ENCODE assay signal across 21 mouse cellular contexts in the genomic region with DNA sequence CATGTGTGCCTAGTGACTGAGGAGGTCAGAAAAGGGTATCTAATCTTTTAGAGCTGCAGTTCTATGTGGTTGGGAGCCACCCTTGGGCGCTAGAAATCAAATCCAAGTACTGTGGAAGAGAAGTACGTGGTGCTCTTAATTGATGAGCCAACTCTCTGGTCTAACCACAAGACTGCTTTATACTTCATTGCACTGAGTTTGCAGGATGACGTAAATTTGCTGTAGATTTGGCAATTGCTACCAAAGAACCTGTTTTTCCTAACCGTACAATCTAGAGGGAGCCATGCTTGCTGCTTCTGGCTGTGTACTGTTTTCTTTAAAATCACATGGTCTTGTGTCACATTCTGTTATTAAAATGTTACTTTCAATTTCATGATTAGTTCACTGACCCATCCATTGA. TPM values are rescaled to one million over a fixed set of nuclear protein-coding genes. Genes with fewer than 3 reads are reported as not detected.
DNase-seq lines count a peak whose midpoint lies in the region; ATAC-seq and TF ChIP-seq lines count a peak whose summit lies in the region.
"Had no signal": no experiment of that assay in that cellular context is flagged by ENCODE, and none has a peak within 500 bp of the region (broad histone marks: within the 10 kb centered on the region; RNA-seq: fewer than 3 reads in every experiment).

No protein-coding gene starts in this region.

- WGBS in heart, adult 2 months, result 79% methylated on average over 4 of the region's 4 CpGs
- WGBS in forebrain, embryonic 13.5 days, result 91% methylated on average over 4 of the region's 4 CpGs

- no peak overlapping the region for H3K4me3 ChIP-seq in heart, adult 2 months
- no peak overlapping the region for H3K4me3 ChIP-seq in CH12.LX (replicated peaks in 1 of 3; ENCODE audit: low read depth in 2 of 3, low read length in 2 of 3, poor library complexity in 1 of 3)
- H3K4me3 ChIP-seq in forebrain, embryonic 13.5 days, result no peak overlapping the region
- H3K4me3 ChIP-seq: embryonic facial prominence, embryonic 13.5 days; hindbrain, embryonic 13.5 days; liver, embryonic 12.5 days had no signal

- no peaks in the 10 kb centered on the region for H3K27me3 ChIP-seq in heart, adult 2 months (ENCODE audit: control insufficient read depth, insufficient read depth, low read length)
- no peaks in the 10 kb centered on the region for H3K27me3 ChIP-seq in CH12.LX (replicated peaks)
- no peaks in the 10 kb centered on the region for H3K27me3 ChIP-seq in forebrain, embryonic 13.5 days
- H3K27me3 ChIP-seq: embryonic facial prominence, embryonic 13.5 days; hindbrain, embryonic 13.5 days; liver, embryonic 12.5 days had no signal

- H3K9me3 ChIP-seq in CH12.LX (replicated peaks; ENCODE audit: low read length), result peaks cover 7% of the 10 kb centered on the region
- peaks cover 4% of the 10 kb centered on the region; the same call in 1 of the 2 replicates for H3K9me3 ChIP-seq in forebrain, embryonic 13.5 days (replicated peaks)
- H3K9me3 ChIP-seq: G1E; liver, embryonic 12.5 days had no signal

- H3K79me2 ChIP-seq in heart, adult 2 months (replicated peaks; ENCODE audit: control insufficient read depth, insufficient read depth, low read length), result no peaks in the 10 kb centered on the region
- peaks cover 5% of the 10 kb centered on the region for H3K79me2 ChIP-seq in CH12.LX (replicated peaks; ENCODE audit: control insufficient read depth, extremely low read depth, insufficient read depth, poor library complexity, severe bottlenecking)

- ATAC-seq in forebrain, embryonic 13.5 days, result no peak
- ATAC-seq: intestine, postnatal 0 days; liver, embryonic 12.5 days had no signal

- no peak for TF ChIP-seq POLR2A in heart, adult 2 months (IDR thresholded peaks at IDR 0.05; ENCODE audit: insufficient read depth, low read depth, low read length)
- no peak for TF ChIP-seq POLR2A in CH12.LX (IDR thresholded peaks at IDR 0.05; ENCODE audit: low read depth, low read length)

- intact Hi-C loops in heart, adult 2 months (cut with DNase I), result no loop called here

- in situ Hi-C loops in CH12.LX (cut with MboI; ENCODE audit: low pct_ligation_motif_present, low pct_unique_long_range_greater_than_20kb, low sequenced_read_pairs), result no loop called here

- no peak for TF ChIP-seq CTCF in heart, adult 2 months (IDR thresholded peaks at IDR 0.05)
- TF ChIP-seq CTCF in CH12.LX (conservative IDR thresholded peaks at IDR 0.05 in 1 of 2, IDR thresholded peaks at IDR 0.05 in 1 of 2; ENCODE audit: low read depth in 2 of 2, low read length in 2 of 2), result no peak

- H3K36me3 ChIP-seq in heart, adult 2 months (ENCODE audit: control insufficient read depth, insufficient read depth, low read length), result no peaks in the 10 kb centered on the region
- peaks cover 0 to 25% of the 10 kb centered on the region in 2 experiments for H3K36me3 ChIP-seq in CH12.LX (replicated peaks in 1 of 2; ENCODE audit: control insufficient read depth in 1 of 2, insufficient read depth in 1 of 2, low read length in 1 of 2)
- no peaks in the 10 kb centered on the region for H3K36me3 ChIP-seq in forebrain, embryonic 13.5 days (ENCODE audit: poor library complexity, severe bottlenecking)
- H3K36me3 ChIP-seq: embryonic facial prominence, embryonic 13.5 days; G1E; hindbrain, embryonic 13.5 days; liver, embryonic 12.5 days had no signal

- no peak overlapping the region for H3K4me2 ChIP-seq in CH12.LX (ENCODE audit: insufficient read depth, low read depth, poor library complexity, severe bottlenecking)
- no peak overlapping the region for H3K4me2 ChIP-seq in forebrain, embryonic 13.5 days
- H3K4me2 ChIP-seq: embryonic facial prominence, embryonic 13.5 days; hindbrain, embryonic 13.5 days; liver, embryonic 12.5 days had no signal

- no peak overlapping the region for H3K9ac ChIP-seq in heart, adult 2 months (ENCODE audit: low read depth, low read length)
- H3K9ac ChIP-seq in CH12.LX (ENCODE audit: insufficient read depth, low read depth), result no peak overlapping the region
- no peak overlapping the region for H3K9ac ChIP-seq in forebrain, embryonic 13.5 days
- H3K9ac ChIP-seq: embryonic facial prominence, embryonic 13.5 days; hindbrain, embryonic 13.5 days; liver, embryonic 12.5 days had no signal

- no peak; the same call in 1 of the 2 replicates for TF ChIP-seq RAD21 in CH12.LX (IDR thresholded peaks at IDR 0.05; ENCODE audit: low read depth, low read length)

- no peaks in the 10 kb centered on the region for H3K4me1 ChIP-seq in heart, adult 2 months (ENCODE audit: control insufficient read depth, insufficient read depth, low read length)
- peaks cover 9 to 43% of the 10 kb centered on the region in 2 experiments for H3K4me1 ChIP-seq in CH12.LX (ENCODE audit: control insufficient read depth in 1 of 2, insufficient read depth in 2 of 2)
- H3K4me1 ChIP-seq in forebrain, embryonic 13.5 days, result no peaks in the 10 kb centered on the region
- H3K4me1 ChIP-seq: embryonic facial prominence, embryonic 13.5 days; hindbrain, embryonic 13.5 days; liver, embryonic 12.5 days had no signal

- dilution Hi-C loops in CH12.LX (cut with MboI; ENCODE audit: extremely low pct_ligation_motif_present, extremely low pct_unique_long_range_greater_than_20kb, low sequenced_read_pairs), result no loop called here

- no peak for TF ChIP-seq EP300 in heart, adult 2 months (IDR thresholded peaks at IDR 0.05; ENCODE audit: insufficient read depth, low read depth, low read length)
- no peak; the same call in 1 of the 2 replicates for TF ChIP-seq EP300 in CH12.LX (IDR thresholded peaks at IDR 0.05; ENCODE audit: low read length)

- DNase-seq in heart, adult 11 months, result peak; percentile 25
- no peak for DNase-seq in heart, adult 2 months
- no peak for DNase-seq in CH12.LX (ENCODE audit: extremely low read depth)
- peak; percentile 18 for DNase-seq in fat pad, adult 2 months (ENCODE audit: extremely low read depth, low read depth, low spot score)
- DNase-seq in naive thymus-derived CD4-positive, alpha-beta T cell, adult 2 months (ENCODE audit: low read depth), result peak; percentile 35
- DNase-seq in urinary bladder, postnatal 14 days (ENCODE audit: low spot score), result no peak
- DNase-seq in urinary bladder, adult 18-20 months (ENCODE audit: low spot score in 2 of 2), result no peak
- DNase-seq: cerebellum, adult 11-12 months; lung, postnatal 14 days; midbrain, embryonic 14.5 days; right cerebral cortex, postnatal 25 days; thymus, adult 2 months had no signal

- H3K27ac ChIP-seq in heart, adult 2 months, result no peak overlapping the region
- H3K27ac ChIP-seq in CH12.LX (ENCODE audit: insufficient read depth, low read depth), result no peak overlapping the region
- no peak overlapping the region for H3K27ac ChIP-seq in forebrain, embryonic 13.5 days
- H3K27ac ChIP-seq: embryonic facial prominence, embryonic 13.5 days; hindbrain, embryonic 13.5 days; kidney, postnatal 0 days; liver, embryonic 12.5 days had no signal

TF ChIP-seq in CH12.LX, 34 proteins besides CTCF, POLR2A, EP300 and RAD21:
- TF ChIP-seq PAX5 (IDR thresholded peaks at IDR 0.05; ENCODE audit: low read length) (no peak), RCOR1 (conservative IDR thresholded peaks at IDR 0.05; ENCODE audit: low read depth, low read length) (no peak), ETS1 (conservative IDR thresholded peaks at IDR 0.05; ENCODE audit: low read depth, low read length) (peak; percentile 10; the same call in 1 of the 2 replicates), USF1 (IDR thresholded peaks at IDR 0.05; ENCODE audit: low read depth, low read length) (no peak), MEF2A (IDR thresholded peaks at IDR 0.05; ENCODE audit: borderline replicate concordance, low read depth, low read length) (no peak)
TF ChIP-seq in CH12.LX: peak in this region for 1.

RNA-seq across cellular contexts. Expression of a gene that starts 10.0 kb away (rescaled TPM):
- 1 to 10 TPM; 1.1 to 1.4 TPM for total RNA-seq in heart, adult 2 months (2021)
- polyA plus RNA-seq in heart, adult 2 months (2012; rRNA removed), result 1.00 and 1.9 TPM in 2 replicates
- 60.0 and 113 TPM in 2 replicates for total RNA-seq in CH12.LX (2012; rRNA removed)
- 191 and 196 TPM in 2 replicates for total RNA-seq in CH12.LX (2014; rRNA removed)
- 91.9 and 102 TPM in 2 replicates for polyA plus RNA-seq in CH12.LX (2012; ENCODE audit: insufficient read length, low read depth)
- 0.77 and 0.85 TPM in 2 replicates for polyA plus RNA-seq in forebrain, embryonic 13.5 days (2015; fragmentation: Nextera tagmentation; extraction: Ambion mirVana)
- total RNA-seq: G1E had no signal
- polyA plus RNA-seq: G1E had no signal

RNA-seq across cellular contexts. Expression of a gene that starts 37.9 kb away (rescaled TPM):
- total RNA-seq in heart, adult 2 months (2021), result not detected
- 0.06 and 0.86 TPM in 2 replicates for polyA plus RNA-seq in heart, adult 2 months (2012; rRNA removed)
- total RNA-seq in CH12.LX (2012; rRNA removed), result 0.34 and 0.76 TPM in 2 replicates
- 0.34 and 0.80 TPM in 2 replicates for total RNA-seq in CH12.LX (2014; rRNA removed)
- polyA plus RNA-seq in CH12.LX (2012; ENCODE audit: insufficient read length, low read depth), result 0.81 and 1.1 TPM in 2 replicates
- polyA plus RNA-seq in forebrain, embryonic 13.5 days (2015; fragmentation: Nextera tagmentation; extraction: Ambion mirVana), result not detected in 2 replicates
- total RNA-seq: gastrocnemius, postnatal 4 days had no signal
- polyA plus RNA-seq: G1E; neural tube, embryonic 11.5 days had no signal

Comparison
In these comparisons a context has a peak if more than half of its experiments do, and no peak if none do; other contexts are left out.
1. DNase-seq: peak in heart, adult 11 months (single experiment), fat pad, adult 2 months (single experiment) and naive thymus-derived CD4-positive, alpha-beta T cell, adult 2 months (single experiment); none in heart, adult 2 months (0 of 2), CH12.LX (single experiment), urinary bladder, postnatal 14 days (single experiment) and urinary bladder, adult 18-20 months (0 of 2).
2. RNA of a gene that starts 10.0 kb away (polyA plus RNA-seq): 91.9 to 102 TPM in CH12.LX; 1.00 to 1.9 TPM in heart, adult 2 months and 0.77 to 0.85 TPM in forebrain, embryonic 13.5 days; every median in the first group is over 10 times any median in the second.